Mouse (Mus musculus) liver, adult 2 months (tissue): ENCODE measurements around the gene Wnt3a. TPM values are rescaled to one million over a fixed set of nuclear protein-coding genes. Genes with fewer than 3 reads are reported as not detected.

Experiments used
- DNase-seq: peaks from one replicate; pipeline ENCODE4 v3.0.0-alpha.2; 2011; ENCODE audit warnings: low read depth, low spot score; ENCODE audit errors: extremely low read depth
- H3K27ac ChIP-seq: fragments of 200-500 bp; replicated peaks from 2 replicates; pipeline ENCODE4 v1.5.1; 2012; ENCODE audit warnings: low read depth, mild to moderate bottlenecking, control low read depth, inconsistent platforms, low read length; ENCODE audit not compliant: insufficient read depth
- H3K27me3 ChIP-seq: fragments of 200-500 bp; 2 replicates; pipeline ENCODE4 v1.6.1; 2012; ENCODE audit warnings: mild to moderate bottlenecking, moderate library complexity, low read length, inconsistent platforms; ENCODE audit not compliant: control insufficient read depth, insufficient read depth
- H3K36me3 ChIP-seq: fragments of 200-500 bp; 2 replicates; pipeline ENCODE4 v1.6.1; 2012; ENCODE audit warnings: low read length, inconsistent platforms; ENCODE audit not compliant: control insufficient read depth, insufficient read depth
- H3K4me1 ChIP-seq: fragments of 200-500 bp; 2 replicates; pipeline ENCODE4 v1.6.1; 2011; ENCODE audit warnings: low read length; ENCODE audit not compliant: control insufficient read depth, insufficient read depth
- H3K4me3 ChIP-seq: fragments of 200-500 bp; 2 replicates; pipeline ENCODE4 v1.5.1; 2011; ENCODE audit warnings: low read depth, mild to moderate bottlenecking, control low read depth, low read length, moderate library complexity; ENCODE audit not compliant: insufficient read depth
- H3K79me2 ChIP-seq: fragments of 200-500 bp; 2 replicates; pipeline ENCODE4 v1.6.1; 2012; ENCODE audit warnings: inconsistent platforms, mild to moderate bottlenecking, low read length, moderate library complexity; ENCODE audit not compliant: control insufficient read depth, insufficient read depth
- H3K9ac ChIP-seq: fragments of 200-500 bp; 2 replicates; pipeline ENCODE4 v1.6.1; 2012; ENCODE audit warnings: low read depth, mild to moderate bottlenecking, control low read depth, inconsistent platforms, low read length
- CTCF ChIP-seq: fragments of 200-500 bp; IDR thresholded peaks from 2 replicates; pipeline ENCODE4 v1.5.1; 2011; ENCODE audit warnings: low read depth, low read length, control low read depth
- POLR2A ChIP-seq: fragments of 200-500 bp; IDR thresholded peaks from 2 replicates; pipeline ENCODE4 v1.6.1; 2011; ENCODE audit warnings: low read length, control low read depth; ENCODE audit not compliant: insufficient read depth; ENCODE audit errors: extremely low read depth
- WGBS: fragments of 180-500 bp; shearing (Covaris S2); methylation state at CpG from one replicate; pipeline ENCODE4 v1.1.7; 2018; 5-methylcytosine and 5-hydroxymethylcytosine counted together
- polyA plus RNA-seq: library from polyadenylated mRNA; depleted of rRNA; stranded (reverse); fragments of >200 nt; gene quantifications from 2 replicates; pipeline ENCODE4 v1.2.3, GENCODE M21; 2012
- total RNA-seq: library from RNA; depleted of rRNA; stranded (reverse); fragments of >200 nt; gene quantifications from 2 replicates; pipeline ENCODE4 v1.2.3, GENCODE M21; 2014

Wnt3a gene
- total and polyA plus RNA-seq, 2 experiments = not detected

DNA sequence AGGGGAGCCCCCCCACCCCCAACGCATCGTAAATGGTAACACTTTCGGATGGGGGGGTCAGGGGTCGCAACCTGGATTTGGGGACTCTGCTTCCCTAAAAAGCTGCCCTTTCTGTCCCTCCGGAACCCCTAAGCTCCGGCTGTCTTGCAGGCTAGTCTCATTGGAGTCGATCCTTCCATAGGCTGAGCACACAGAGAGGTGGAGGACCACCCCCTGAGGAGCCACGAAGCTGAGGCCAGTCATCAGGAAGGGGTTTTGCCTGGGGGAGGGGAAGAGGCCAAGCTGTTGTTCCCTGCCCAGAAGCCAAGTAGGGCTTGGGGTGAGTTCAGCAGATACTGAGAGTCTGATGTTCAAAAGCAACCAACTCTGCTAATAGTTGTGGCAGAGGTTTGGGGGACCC is 26.0 kb downstream of the Wnt3a start:
- WGBS = 22% methylated on average over 8 of the region's 8 CpGs
- TF ChIP-seq CTCF (no peak), POLR2A (no peak)
- H3K4me3 ChIP-seq = no peak overlapping the region; the same call in 1 of the 2 replicates
- no peaks in the 10 kb centered on the region for H3K79me2 ChIP-seq
- no peak overlapping the region for H3K27ac ChIP-seq
- H3K4me1 ChIP-seq = no peaks in the 10 kb centered on the region
- DNase-seq = no peak
- no peaks in the 10 kb centered on the region for H3K36me3 ChIP-seq
- peaks cover 18% of the 10 kb centered on the region for H3K27me3 ChIP-seq
- no peak overlapping the region for H3K9ac ChIP-seq

DNA sequence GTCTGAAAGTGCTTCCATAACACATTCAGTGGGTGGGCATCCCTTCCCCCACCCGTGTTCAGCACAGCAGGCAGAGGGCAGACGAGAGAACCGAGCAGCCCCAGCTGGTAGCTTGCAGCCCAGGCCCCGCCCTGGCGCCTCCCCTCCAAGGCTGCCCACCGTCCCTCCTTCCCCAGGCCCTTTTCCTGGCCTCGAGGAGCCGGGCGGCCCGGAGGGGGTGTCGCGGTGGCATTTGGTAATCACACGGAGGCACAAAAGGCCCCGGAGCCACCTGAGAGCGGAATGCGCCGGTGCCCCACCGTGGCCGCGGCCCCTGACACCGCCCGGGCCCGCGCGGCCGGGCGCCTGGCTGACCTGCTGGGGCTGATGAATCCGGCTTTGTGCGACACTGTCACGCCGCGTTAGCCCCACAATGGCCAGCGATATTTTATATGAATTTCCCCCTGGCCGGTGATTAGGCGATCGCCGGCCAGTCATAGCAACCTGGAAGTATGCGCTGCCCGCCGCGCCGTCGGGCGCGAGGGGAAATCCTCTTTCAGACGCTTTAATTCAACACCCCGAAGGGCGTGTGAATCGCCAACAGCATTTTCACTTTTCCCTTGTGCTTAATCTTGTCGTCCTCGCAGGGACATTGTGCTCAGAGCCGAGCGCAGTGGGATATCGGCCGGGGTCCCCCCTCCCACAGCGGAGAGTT is 26.5 kb downstream of the Wnt3a start:
- WGBS = 3% methylated on average over 56 of the region's 56 CpGs
- DNase-seq = no peak
- Histone ChIP-seq H3K27ac (no peak overlapping the region), H3K4me3 (peak overlapping the region; percentile 40; the same call in 1 of the 2 replicates), H3K4me1 (no peaks in the 10 kb centered on the region), H3K27me3 (peaks cover 18% of the 10 kb centered on the region), H3K36me3 (no peaks in the 10 kb centered on the region), H3K79me2 (no peaks in the 10 kb centered on the region), H3K9ac (peak overlapping the region; percentile 25; the same call in 1 of the 2 replicates)
- TF ChIP-seq CTCF (no peak), POLR2A (no peak)

DNA sequence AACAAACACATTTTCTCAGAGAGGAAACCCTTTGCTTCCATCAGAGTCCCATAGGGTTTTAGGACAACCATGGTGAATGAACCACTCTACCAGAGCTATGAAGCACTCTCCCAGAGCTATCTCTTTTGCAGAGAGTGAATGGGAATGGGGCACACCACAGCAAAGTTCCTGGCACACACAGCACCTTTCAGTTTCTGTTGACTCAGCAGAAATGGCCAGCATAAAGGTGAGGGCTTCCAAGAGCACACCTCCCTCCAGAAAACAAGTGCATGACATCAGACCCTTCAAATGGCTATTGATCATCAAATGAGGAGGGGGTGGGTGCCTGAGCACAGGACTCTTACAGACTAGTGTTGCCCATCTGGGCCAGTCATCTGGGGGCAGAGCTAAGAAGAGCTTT is 28.2 kb downstream of the Wnt3a start:
- H3K79me2 ChIP-seq = no peaks in the 10 kb centered on the region
- no peak overlapping the region for H3K4me3 ChIP-seq
- TF ChIP-seq POLR2A = no peak
- no peak for TF ChIP-seq CTCF
- no peaks in the 10 kb centered on the region for H3K36me3 ChIP-seq
- no peak for DNase-seq
- H3K27me3 ChIP-seq = peaks cover 18% of the 10 kb centered on the region
- no peak overlapping the region for H3K27ac ChIP-seq
- H3K9ac ChIP-seq = no peak overlapping the region
- H3K4me1 ChIP-seq = no peaks in the 10 kb centered on the region

DNA sequence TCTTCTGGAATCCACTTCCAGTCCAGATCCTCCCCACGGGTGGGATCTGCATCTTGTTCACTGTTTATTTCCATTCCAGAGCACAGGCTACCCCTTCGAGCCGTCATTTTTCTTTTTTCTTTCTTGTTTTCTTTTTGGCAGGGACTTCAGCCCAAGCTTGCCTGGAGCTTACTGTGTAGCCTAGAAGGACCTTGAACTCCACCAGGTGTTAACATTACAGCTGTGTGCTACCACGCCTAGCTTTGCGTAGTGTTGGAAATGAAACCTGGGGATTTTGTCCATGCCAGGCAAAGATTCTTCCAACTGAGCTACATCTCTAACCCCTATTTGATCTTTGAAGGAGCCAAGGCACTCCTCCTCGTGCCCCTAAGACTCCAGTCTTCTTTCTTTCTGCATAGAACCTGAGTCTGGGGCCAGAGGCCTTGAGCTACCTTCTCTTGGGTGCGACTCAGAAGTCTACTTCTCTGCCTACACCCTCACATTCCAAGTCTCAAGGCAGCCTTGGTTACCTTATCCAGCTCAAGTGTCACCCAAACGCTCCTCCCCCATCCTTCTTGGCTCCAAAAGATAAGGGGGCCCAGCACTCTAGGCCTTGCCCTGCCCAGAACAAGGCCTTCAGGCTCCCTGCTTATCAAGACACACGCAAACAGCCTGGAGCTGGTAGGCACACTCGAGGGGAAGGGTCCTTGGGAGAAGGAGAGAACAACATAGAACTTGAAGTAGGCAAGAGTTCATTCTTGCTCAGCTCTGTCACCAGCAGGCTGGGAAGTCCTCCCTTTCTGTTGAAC is 29.7 kb downstream of the Wnt3a start:
- H3K9ac ChIP-seq = no peak overlapping the region
- H3K4me3 ChIP-seq = no peak overlapping the region
- H3K27me3 ChIP-seq = peaks cover 18% of the 10 kb centered on the region
- no peaks in the 10 kb centered on the region for H3K36me3 ChIP-seq
- 71% methylated on average over 10 of the region's 10 CpGs for WGBS
- H3K79me2 ChIP-seq = no peaks in the 10 kb centered on the region
- no peak for TF ChIP-seq POLR2A
- TF ChIP-seq CTCF = no peak
- no peaks in the 10 kb centered on the region for H3K4me1 ChIP-seq
- no peak overlapping the region for H3K27ac ChIP-seq
- no peak for DNase-seq

DNA sequence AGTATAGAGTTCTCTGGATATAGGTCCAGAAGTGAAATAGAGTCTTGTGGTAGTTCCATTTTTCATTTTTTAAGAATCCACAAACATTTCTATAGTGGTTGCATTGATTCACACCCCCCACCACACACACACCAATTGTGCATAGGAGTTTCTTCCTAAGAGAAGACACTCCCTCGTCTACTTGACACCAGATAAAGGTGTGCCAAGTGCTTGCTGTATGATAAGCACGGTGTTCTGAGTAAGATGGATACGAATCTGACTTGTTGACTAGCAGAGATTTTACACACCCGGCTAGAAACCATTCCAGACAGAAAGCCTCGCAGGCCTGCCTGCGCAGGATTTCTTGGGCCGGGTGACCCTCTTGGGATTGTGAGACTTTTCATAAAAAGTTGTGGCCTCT is 30.9 kb downstream of the Wnt3a start:
- Histone ChIP-seq H3K27ac (no peak overlapping the region), H3K4me3 (no peak overlapping the region), H3K79me2 (no peaks in the 10 kb centered on the region), H3K36me3 (no peaks in the 10 kb centered on the region), H3K9ac (no peak overlapping the region), H3K27me3 (peaks cover 15% of the 10 kb centered on the region), H3K4me1 (no peaks in the 10 kb centered on the region)
- no peak for DNase-seq
- WGBS = 87% methylated on average over 7 of the region's 7 CpGs
- TF ChIP-seq POLR2A (no peak), CTCF (no peak)

DNA sequence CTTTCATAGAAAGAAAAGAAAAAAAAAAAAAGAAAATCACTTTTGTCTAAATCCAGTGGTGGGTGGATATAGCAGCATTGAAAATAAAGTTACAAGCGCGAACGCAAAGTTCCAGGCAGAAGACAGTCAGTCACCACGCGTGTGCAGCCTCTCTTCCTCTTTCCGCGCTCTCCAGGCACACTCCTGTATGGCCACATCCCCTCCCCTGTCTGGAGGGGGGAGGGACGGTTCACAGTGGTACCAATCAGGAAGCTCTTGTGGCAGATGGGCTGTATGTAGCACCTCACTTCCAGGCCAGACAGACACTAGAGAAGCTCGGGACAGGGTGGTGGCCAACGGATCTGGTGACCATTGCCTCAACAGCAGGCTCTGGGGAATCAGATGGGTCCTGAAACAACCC is 42.5 kb downstream of the Wnt3a start:
- 59% methylated on average over 10 of the region's 10 CpGs for WGBS
- H3K9ac ChIP-seq = no peak overlapping the region
- H3K27ac ChIP-seq = no peak overlapping the region
- TF ChIP-seq POLR2A (no peak), CTCF (no peak)
- H3K4me3 ChIP-seq = no peak overlapping the region
- no peaks in the 10 kb centered on the region for H3K4me1 ChIP-seq
- no peaks in the 10 kb centered on the region for H3K79me2 ChIP-seq
- H3K27me3 ChIP-seq = no peaks in the 10 kb centered on the region
- H3K36me3 ChIP-seq = no peaks in the 10 kb centered on the region
- DNase-seq = no peak
